Comparison of ENCODE assay signal across 21 mouse cellular contexts in the genomic region with DNA sequence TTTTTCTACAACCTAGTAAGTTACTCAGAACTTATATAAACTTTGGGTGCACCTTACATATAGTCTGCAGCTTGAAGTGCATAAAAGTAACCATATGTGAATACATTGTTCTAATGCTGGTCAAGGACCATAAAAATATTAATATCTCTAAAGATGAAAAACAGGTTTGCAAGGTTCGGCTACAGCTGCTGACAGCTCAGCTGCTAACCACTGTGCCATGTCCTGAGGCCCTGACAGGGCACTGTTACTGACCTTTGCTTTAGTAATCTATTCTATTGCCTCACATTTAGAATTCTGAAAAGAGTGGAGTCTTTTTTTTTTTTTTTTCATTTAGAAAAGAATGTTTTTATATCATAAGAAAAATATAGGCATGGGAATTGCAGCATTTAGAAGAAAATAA. TPM values are rescaled to one million over a fixed set of nuclear protein-coding genes. Genes with fewer than 3 reads are reported as not detected.
"Had no signal": no experiment of that assay in that cellular context is flagged by ENCODE, and none has a peak within 500 bp of the region (broad histone marks: within the 10 kb centered on the region; RNA-seq: fewer than 3 reads in every experiment).

No protein-coding gene starts in this region.

- H3K27ac ChIP-seq: lung, embryonic 15.5 days; macrophage; midbrain, embryonic 13.5 days; midbrain, embryonic 15.5 days; neural tube, embryonic 13.5 days; neural tube, embryonic 15.5 days had no signal

- H3K27me3 ChIP-seq: lung, embryonic 15.5 days; megakaryocyte, embryonic 14.5 days; midbrain, embryonic 13.5 days; midbrain, embryonic 15.5 days; neural tube, embryonic 13.5 days; neural tube, embryonic 15.5 days had no signal

- H3K4me1 ChIP-seq: lung, embryonic 15.5 days; midbrain, embryonic 13.5 days; midbrain, embryonic 15.5 days; neural tube, embryonic 13.5 days; neural tube, embryonic 15.5 days had no signal

- H3K36me3 ChIP-seq: lung, embryonic 15.5 days; midbrain, embryonic 13.5 days; midbrain, embryonic 15.5 days; neural tube, embryonic 13.5 days; neural tube, embryonic 15.5 days had no signal

- DNase-seq: liver, postnatal 0 days; lung, adult 2 months; lung, postnatal 14 days; lung, postnatal 36 days; retina, postnatal 1 day; right cerebral cortex, adult 18-20 months; right cerebral cortex, postnatal 25 days; right cerebral cortex, postnatal 4 days; thymus, adult 18-20 months; thymus, postnatal 14 days; thymus, postnatal 36 days had no signal

- ATAC-seq: liver, postnatal 0 days; lung, postnatal 0 days; midbrain, embryonic 13.5 days; midbrain, embryonic 15.5 days had no signal

- H3K9me3 ChIP-seq: lung, embryonic 15.5 days; megakaryocyte, embryonic 14.5 days; midbrain, embryonic 13.5 days; midbrain, embryonic 15.5 days; neural tube, embryonic 13.5 days; neural tube, embryonic 15.5 days had no signal

- H3K4me2 ChIP-seq: lung, embryonic 15.5 days; midbrain, embryonic 11.5 days; midbrain, embryonic 13.5 days; midbrain, embryonic 15.5 days; neural tube, embryonic 13.5 days; neural tube, embryonic 15.5 days had no signal

- H3K4me3 ChIP-seq: lung, embryonic 15.5 days; midbrain, embryonic 13.5 days; midbrain, embryonic 15.5 days; myocyte; neural tube, embryonic 13.5 days; neural tube, embryonic 15.5 days had no signal

- H3K9ac ChIP-seq: liver, postnatal 0 days; lung, embryonic 15.5 days; midbrain, embryonic 13.5 days; midbrain, embryonic 15.5 days; neural tube, embryonic 13.5 days; neural tube, embryonic 15.5 days had no signal

RNA-seq across cellular contexts. Expression of a gene that starts 44.9 kb away (rescaled TPM):
- polyA plus RNA-seq: macrophage had no signal
